Mouse (Mus musculus) inflammation-experienced regulatory T-cells, adult 6 months (primary cell): ENCODE results near the gene Tmem97. TPM values are rescaled to one million over a fixed set of nuclear protein-coding genes. Genes with fewer than 3 reads are reported as not detected.

Experiments
- ATAC-seq: one replicate; pipeline ENCODE4 v1.8.0; 2017
- polyA plus RNA-seq, 3 experiments: library from polyadenylated mRNA; unstranded; fragments of 100-300 nt; shearing (Covaris generic); gene quantifications; one replicate each; pipeline ENCODE4 v1.2.1; 2017

Tmem97 gene
- polyA plus RNA-seq, 3 experiments from 2014 or later: 15.0 to 38.9 (median 18.8) TPM

- ATAC-seq: peak; percentile 92
Measured at GRCm38 (mm10) chr11:78512025-78512957, 38.3 kb downstream of the Tmem97 start, which contains the start of the genes Tmem199 and Poldip2. TSS of gene Tmem199 (minus strand) at chr11:78512172. TSS of gene Poldip2 (plus strand) at chr11:78512193.

GRCm38 (mm10) chr11:78509148-78509547 is 41.4 kb downstream of the Tmem97 start:
- ATAC-seq: no peak

GRCm38 (mm10) chr11:78505430-78505829 is 45.1 kb downstream of the Tmem97 start:
- no peak for ATAC-seq

- no peak for ATAC-seq
Measured at GRCm38 (mm10) chr11:78502909-78503650, 47.5 kb downstream of the Tmem97 start, which contains the start of gene Sebox. TSS of gene Sebox (plus strand) at chr11:78503447.

- ATAC-seq: no peak
Measured at GRCm38 (mm10) chr11:78501529-78501928, 49.0 kb downstream of the Tmem97 start.

- ATAC-seq: no peak
Measured at GRCm38 (mm10) chr11:78500623-78501202, 49.9 kb downstream of the Tmem97 start.

GRCm38 (mm10) chr11:78499543-78499942 is 51.0 kb downstream of the Tmem97 start:
- ATAC-seq: no peak

GRCm38 (mm10) chr11:78499004-78499403 is 51.6 kb downstream of the Tmem97 start, which contains the start of gene Vtn:
TSS of gene Vtn (plus strand) at chr11:78499091.
- ATAC-seq: no peak

- ATAC-seq: peak; percentile 97
Measured at GRCm38 (mm10) chr11:78497544-78498522, 52.7 kb downstream of the Tmem97 start, which contains the start of gene Sarm1. TSS of gene Sarm1 (minus strand) at chr11:78497754.

- no peak for ATAC-seq
Measured at GRCm38 (mm10) chr11:78497071-78497541, 53.5 kb downstream of the Tmem97 start.

GRCm38 (mm10) chr11:78495904-78496303 is 54.7 kb downstream of the Tmem97 start:
- ATAC-seq: no peak

Other genes starting within 250 kb of the Tmem97 start
- gene Spag5, start 249.2 kb downstream of the Tmem97 start, polyA plus RNA-seq: 10 to 100 TPM in 1 of 3 experiments, 1 to 10 TPM in 2; 2.2 to 22.1 (median 3.4) TPM
- gene Aldoc, start 227.8 kb downstream of the Tmem97 start, polyA plus RNA-seq: 1 to 10 TPM; 4.0 to 9.6 (median 7.6) TPM
- gene Pigs, start 222.4 kb downstream of the Tmem97 start, polyA plus RNA-seq: 10 to 100 TPM; 55.1 to 70.1 (median 57.5) TPM
- gene Unc119, start 207.3 kb downstream of the Tmem97 start, polyA plus RNA-seq: 10 to 100 TPM; 11.3 to 29.0 (median 11.9) TPM
- gene Foxn1, start 164.2 kb downstream of the Tmem97 start, polyA plus RNA-seq: not detected
- not detected for gene Slc13a2, start 128.6 kb downstream of the Tmem97 start, polyA plus RNA-seq
- 1 to 10 TPM in 2 of 3 experiments, under 1 TPM in 1; 0.36 to 4.3 (median 3.7) TPM for gene Slc46a1, start 85.1 kb downstream of the Tmem97 start, polyA plus RNA-seq
- gene Sarm1, start 53.0 kb downstream of the Tmem97 start, polyA plus RNA-seq: 1 to 10 TPM in 1 of 3 experiments, under 1 TPM in 2; 0.41 to 2.2 (median 0.97) TPM
- not detected for gene Vtn, start 51.7 kb downstream of the Tmem97 start, polyA plus RNA-seq
- gene Sebox, start 47.3 kb downstream of the Tmem97 start, polyA plus RNA-seq: not detected
- gene Tmem199, start 38.6 kb downstream of the Tmem97 start, polyA plus RNA-seq: 10 to 100 TPM; 42.2 to 59.5 (median 54.9) TPM
- 10 to 100 TPM; 12.4 to 16.8 (median 13.2) TPM for gene Poldip2, start 38.6 kb downstream of the Tmem97 start, polyA plus RNA-seq
- gene Tnfaip1, start 14.4 kb downstream of the Tmem97 start, polyA plus RNA-seq: 10 to 100 TPM; 14.6 to 20.3 (median 16.9) TPM
- gene Ift20, start 14.4 kb downstream of the Tmem97 start, polyA plus RNA-seq: 100 to 1,000 TPM; 104 to 117 (median 111) TPM
- 10 to 100 TPM; 22.2 to 32.3 (median 29.4) TPM for gene Nlk, start 146.6 kb upstream of the Tmem97 start, polyA plus RNA-seq
- gene Ccnq, start 201.0 kb upstream of the Tmem97 start, polyA plus RNA-seq: 10 to 100 TPM; 32.5 to 41.1 (median 38.2) TPM